Mouse (Mus musculus) olfactory bulb, adult 2 months (tissue): ENCODE measurements around the gene Hs3st3b1. TPM values are rescaled to one million over a fixed set of nuclear protein-coding genes. Genes with fewer than 3 reads are reported as not detected.

Experiments used
- H3K27ac ChIP-seq: fragments of 200-500 bp; 2 replicates; pipeline ENCODE4 v1.5.1; 2012; ENCODE audit warnings: low read depth, low read length; ENCODE audit not compliant: insufficient read depth
- H3K4me1 ChIP-seq: fragments of 200-500 bp; 2 replicates; pipeline ENCODE4 v1.6.1; 2012; ENCODE audit warnings: low read length; ENCODE audit not compliant: control insufficient read depth, insufficient read depth
- H3K4me3 ChIP-seq: fragments of 200-500 bp; 2 replicates; pipeline ENCODE4 v1.5.1; 2012; ENCODE audit warnings: mild to moderate bottlenecking, low read depth, low read length, moderate library complexity; ENCODE audit not compliant: insufficient read depth
- CTCF ChIP-seq: fragments of 200-500 bp; IDR thresholded peaks from 2 replicates; pipeline ENCODE4 v1.5.1; 2012; ENCODE audit warnings: low read depth, mild to moderate bottlenecking, low read length, moderate library complexity; ENCODE audit not compliant: insufficient read depth
- POLR2A ChIP-seq: fragments of 200-500 bp; IDR thresholded peaks from 2 replicates; pipeline ENCODE4 v1.6.1; 2012; ENCODE audit warnings: mild to moderate bottlenecking, low read depth, low read length, moderate library complexity; ENCODE audit not compliant: insufficient read depth
- WGBS: fragments of 180-500 bp; shearing (Covaris S2); methylation state at CpG from one replicate; pipeline ENCODE4 v1.1.7; 2018; 5-methylcytosine and 5-hydroxymethylcytosine counted together
- polyA plus RNA-seq: library from polyadenylated mRNA; stranded (reverse); fragments of >200 nt; gene quantifications from 2 replicates; pipeline ENCODE4 v1.2.4, GENCODE M21; 2012; ENCODE audit warnings: low replicate concordance; ENCODE audit not compliant: missing spikeins, insufficient read depth, insufficient read length

The Hs3st3b1 gene
- polyA plus RNA-seq, 1 experiment, result not detected

DNA sequence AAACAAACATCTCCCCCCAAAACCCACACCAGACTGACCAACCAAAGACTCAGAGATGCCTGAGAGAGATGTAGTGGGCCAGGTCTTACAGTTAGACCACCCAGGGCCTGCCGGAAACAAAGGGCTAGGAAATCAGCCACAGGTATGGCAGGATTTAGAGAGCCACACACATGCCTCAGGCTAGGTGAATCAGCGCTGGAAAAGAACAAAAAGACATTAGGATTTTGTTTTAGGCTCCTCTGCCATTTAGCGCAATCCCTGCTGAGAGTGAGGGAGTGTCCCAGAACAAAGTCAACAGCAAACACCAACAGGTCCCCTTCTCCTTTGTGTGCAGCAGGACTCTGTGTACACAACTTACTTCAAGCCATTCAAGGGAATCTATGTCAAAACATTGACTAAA, 14.6 kb upstream of the Hs3st3b1 start:
- Histone ChIP-seq H3K4me3 (no peak overlapping the region), H3K27ac (no peak overlapping the region), H3K4me1 (no peaks in the 10 kb centered on the region)
- 48% methylated on average over 3 of the region's 3 CpGs for WGBS
- no peak for TF ChIP-seq CTCF
- TF ChIP-seq POLR2A, result no peak

DNA sequence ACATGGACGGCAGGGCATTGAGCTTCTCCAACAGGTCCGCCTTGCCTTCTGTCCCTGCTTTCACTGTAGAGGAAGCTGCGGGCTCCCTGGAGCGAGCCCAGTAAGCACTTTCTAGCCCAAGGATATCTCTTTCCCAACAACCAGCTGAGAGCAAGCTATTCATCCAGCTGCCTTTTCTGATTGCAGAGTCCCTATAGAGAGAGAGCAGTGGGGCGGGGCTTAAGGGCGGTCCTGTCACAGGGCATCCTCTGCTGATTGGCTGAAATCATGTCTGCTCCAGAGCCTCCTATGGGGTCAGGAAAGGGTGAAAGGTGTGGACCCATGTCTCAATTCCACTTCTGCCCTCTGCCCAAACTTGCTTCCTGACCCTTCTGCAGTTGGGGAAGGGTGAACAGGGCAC, 4.8 kb upstream of the Hs3st3b1 start:
- Histone ChIP-seq H3K27ac (no peak overlapping the region), H3K4me1 (peaks cover 18% of the 10 kb centered on the region), H3K4me3 (no peak overlapping the region)
- 89% methylated on average over 6 of the region's 6 CpGs for WGBS
- TF ChIP-seq CTCF (no peak), POLR2A (no peak)

DNA sequence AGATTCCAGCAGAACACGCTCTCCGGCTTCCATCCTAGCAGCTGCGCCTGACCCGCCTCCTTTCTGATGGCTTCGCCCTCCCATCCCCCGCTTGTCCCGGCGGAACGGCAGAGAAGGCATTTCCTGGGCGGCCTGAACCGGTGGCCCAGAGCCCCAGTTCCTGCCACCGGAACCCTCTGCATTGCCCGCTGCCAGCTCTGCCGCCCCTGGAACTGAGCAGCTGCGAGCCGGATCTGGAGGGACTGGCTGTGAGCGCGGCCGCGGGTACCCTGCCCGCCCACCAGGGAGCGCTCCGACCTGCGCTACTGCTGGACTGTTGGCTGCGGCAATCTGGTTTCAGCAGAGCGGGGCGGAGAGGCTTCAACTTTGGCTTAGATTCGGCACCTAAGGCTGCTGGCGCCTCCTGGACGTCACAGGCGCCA, 3.1 kb upstream of the Hs3st3b1 start:
- 2% methylated on average over 31 of the region's 31 CpGs for WGBS
- TF ChIP-seq POLR2A (no peak), CTCF (peak; percentile 52; the same call in 1 of the 2 replicates)
- Histone ChIP-seq H3K27ac (no peak overlapping the region), H3K4me3 (no peak overlapping the region), H3K4me1 (peaks cover 34% of the 10 kb centered on the region)

DNA sequence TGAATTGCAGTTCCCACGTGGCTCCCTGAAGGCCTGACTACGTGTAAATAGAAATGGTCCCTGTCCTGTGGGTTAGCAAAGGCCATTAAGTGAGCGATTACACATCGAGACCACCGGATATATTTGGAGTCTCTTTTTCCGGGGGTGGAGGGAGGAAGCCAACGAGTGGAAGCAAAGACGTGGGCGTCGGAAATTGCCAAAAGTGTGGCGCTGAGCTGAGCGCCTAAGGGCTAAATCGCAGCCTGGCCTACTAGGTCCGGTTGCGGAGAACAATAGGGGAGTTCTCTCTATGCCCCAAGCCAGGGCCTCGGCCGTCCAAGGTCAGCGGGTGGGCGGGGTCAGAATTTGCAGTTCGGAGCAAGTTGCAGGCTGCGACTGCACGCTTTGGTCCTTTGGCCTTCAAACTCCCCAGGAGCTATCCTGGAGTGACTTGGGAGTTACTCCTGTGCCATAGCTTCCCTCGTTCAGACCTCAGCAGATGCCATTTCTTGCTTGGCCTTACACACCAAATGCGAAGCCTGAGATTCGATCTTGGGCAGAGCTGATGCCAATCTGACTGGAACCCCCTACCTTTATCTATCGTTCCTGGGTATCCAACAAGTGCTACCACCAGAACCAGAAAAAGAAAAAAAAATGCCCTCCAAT, 2.3 kb upstream of the Hs3st3b1 start:
- TF ChIP-seq CTCF, result no peak
- no peak for TF ChIP-seq POLR2A
- 23% methylated on average over 26 of the region's 26 CpGs for WGBS

DNA sequence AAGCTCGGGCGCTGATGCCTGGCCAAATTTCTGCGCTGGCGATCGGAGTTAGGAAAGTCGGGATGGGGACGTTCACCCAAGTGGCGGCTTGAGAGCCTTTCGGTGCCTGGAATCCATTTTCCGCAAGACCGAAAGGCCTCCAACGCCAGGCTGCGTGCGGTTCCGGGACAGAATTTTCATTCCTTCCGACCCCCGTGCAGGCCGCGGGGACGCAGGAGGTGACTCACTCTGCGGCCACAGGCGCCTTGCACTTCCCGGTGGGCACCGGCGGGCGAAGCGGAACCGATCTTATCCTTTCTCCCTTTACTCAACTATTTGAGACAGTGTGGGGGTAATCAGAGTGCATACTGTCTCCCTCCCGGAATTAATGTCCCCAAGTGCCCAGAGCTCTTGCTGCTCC, 1.3 kb upstream of the Hs3st3b1 start:
- no peak overlapping the region for H3K27ac ChIP-seq
- no peak for TF ChIP-seq POLR2A
- TF ChIP-seq CTCF, result no peak
- H3K4me3 ChIP-seq, result no peak overlapping the region
- WGBS, result 5% methylated on average over 29 of the region's 29 CpGs
- peaks cover 36% of the 10 kb centered on the region for H3K4me1 ChIP-seq

More for the DNA sequence above, 2.3 kb upstream of the Hs3st3b1 start:
- Histone ChIP-seq H3K27ac (no peak overlapping the region), H3K4me3 (no peak overlapping the region), H3K4me1 (peaks cover 36% of the 10 kb centered on the region)

DNA sequence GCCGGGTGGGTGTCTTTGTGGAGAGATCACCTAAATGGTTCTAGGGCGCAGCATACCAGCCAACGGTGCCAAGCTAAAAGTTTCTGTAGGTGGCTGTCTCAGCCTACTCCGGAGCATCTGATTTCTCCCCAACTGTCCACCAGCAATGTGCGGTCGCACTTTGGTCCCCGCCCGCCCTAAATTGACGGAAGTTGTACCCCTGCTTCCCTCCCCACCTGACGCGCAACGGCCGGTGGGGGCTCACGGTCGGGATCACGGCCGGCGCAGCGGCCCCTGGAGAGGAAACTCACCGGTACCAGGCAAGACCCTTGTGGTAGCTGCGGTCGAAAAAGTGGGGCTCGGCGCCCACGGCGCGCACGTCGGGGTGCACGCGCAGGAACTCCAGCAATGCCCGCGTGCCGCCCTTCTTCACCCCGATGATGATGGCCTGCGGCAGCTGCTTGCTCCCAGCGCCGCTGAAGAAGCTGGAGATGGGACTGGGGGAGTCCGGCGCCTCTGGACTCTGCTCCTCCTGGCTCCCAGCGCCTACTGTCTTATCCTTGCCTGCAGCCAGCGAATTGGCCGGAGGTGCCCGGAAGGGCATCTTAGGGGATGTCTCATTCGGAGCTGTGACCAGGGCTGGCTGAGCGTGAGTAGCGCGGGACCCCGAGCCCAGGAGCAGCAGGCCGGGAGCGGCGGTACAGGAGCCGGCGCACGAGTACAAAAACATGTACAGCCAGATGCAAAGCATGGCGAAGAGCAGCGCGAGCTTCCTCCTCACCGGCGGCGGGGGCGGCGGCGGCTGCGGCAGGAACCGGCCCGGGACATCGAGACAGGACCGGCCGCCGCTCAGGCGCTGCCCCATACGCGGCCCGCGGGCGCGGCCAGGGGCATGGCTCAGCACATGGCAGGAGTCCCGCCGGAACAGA, 792 bp downstream of the Hs3st3b1 start:
- under 1% methylated on average over 80 of the region's 80 CpGs for WGBS
- H3K27ac ChIP-seq, result no peak overlapping the region

DNA sequence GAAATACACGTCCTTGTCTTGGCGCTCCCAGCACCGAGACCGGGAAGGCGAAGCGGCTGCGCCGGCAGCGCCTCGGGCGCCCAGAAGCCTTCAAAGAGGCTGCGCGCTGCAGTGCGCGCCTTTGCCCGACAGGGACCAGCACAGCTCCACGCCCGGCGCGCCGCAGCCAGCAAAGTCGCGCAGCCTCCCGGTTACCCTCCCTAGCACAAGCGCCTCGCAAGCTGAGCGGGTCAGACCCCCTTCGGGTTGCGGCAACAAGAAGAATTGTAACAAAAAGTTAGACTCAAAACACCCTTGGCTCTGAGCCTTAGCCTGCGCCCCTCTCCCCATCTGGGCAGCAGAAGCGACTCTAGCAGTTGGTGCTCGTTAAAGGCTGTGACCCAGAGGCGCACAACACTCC, 1.6 kb downstream of the Hs3st3b1 start:
- H3K4me3 ChIP-seq, result peak overlapping the region; percentile 42
- peaks cover 36% of the 10 kb centered on the region for H3K4me1 ChIP-seq
- TF ChIP-seq POLR2A (no peak), CTCF (peak; percentile 78)
- under 1% methylated on average over 33 of the region's 33 CpGs for WGBS
- no peak overlapping the region for H3K27ac ChIP-seq

More for the DNA sequence above, 792 bp downstream of the Hs3st3b1 start:
- peak overlapping the region; percentile 42 for H3K4me3 ChIP-seq
- TF ChIP-seq POLR2A (no peak), CTCF (no peak)
- peaks cover 36% of the 10 kb centered on the region for H3K4me1 ChIP-seq

DNA sequence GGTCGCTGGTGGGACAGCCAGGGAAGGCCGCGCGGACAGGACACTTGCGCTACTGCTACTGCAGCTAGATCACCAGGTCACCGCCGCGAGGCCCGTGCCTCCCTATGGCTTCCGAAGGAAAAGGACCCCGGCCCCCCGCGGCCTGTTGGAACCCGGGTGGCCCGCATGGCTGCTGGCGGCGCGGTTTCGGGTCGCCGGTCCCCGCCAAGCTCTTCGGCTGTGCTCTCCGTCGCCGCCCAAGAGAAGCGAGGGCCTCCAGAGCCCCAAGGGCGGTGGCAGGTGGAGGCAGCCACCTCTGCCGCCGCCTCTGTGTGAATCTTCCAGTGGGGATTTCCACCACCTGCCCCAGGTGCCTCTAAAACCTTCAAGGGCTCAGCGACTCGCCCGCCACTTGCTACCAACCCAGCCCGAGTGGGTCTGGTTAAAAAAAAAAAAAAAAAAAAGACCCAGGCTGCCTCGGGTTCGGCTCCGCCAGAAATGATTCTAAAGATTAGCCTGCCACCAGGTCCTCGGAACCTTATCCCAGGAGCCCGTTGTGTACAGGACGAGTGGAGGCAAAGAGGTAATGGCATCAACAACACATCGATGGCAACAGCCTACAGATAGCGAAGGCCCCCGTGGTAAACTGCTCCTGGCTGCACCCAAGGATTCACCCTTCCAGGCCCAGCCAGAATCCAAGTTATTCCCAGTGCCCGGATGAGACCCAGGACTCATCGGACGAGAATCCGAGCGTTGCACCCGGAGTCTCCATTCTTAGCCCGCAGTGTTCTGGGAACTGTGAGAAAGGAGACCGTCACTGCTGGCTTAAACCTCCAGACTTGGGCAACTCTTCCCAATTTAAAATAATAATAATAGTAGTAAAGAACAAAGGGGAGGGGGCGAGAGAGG, 2.6 kb downstream of the Hs3st3b1 start:
- 20% methylated on average over 52 of the region's 52 CpGs for WGBS
- Histone ChIP-seq H3K4me3 (peak overlapping the region; percentile 42; the same call in 1 of the 2 replicates), H3K4me1 (peaks cover 34% of the 10 kb centered on the region), H3K27ac (no peak overlapping the region)
- no peak for TF ChIP-seq CTCF
